Comparison of ENCODE assay signal across 9 mouse cellular contexts in the genomic region with DNA sequence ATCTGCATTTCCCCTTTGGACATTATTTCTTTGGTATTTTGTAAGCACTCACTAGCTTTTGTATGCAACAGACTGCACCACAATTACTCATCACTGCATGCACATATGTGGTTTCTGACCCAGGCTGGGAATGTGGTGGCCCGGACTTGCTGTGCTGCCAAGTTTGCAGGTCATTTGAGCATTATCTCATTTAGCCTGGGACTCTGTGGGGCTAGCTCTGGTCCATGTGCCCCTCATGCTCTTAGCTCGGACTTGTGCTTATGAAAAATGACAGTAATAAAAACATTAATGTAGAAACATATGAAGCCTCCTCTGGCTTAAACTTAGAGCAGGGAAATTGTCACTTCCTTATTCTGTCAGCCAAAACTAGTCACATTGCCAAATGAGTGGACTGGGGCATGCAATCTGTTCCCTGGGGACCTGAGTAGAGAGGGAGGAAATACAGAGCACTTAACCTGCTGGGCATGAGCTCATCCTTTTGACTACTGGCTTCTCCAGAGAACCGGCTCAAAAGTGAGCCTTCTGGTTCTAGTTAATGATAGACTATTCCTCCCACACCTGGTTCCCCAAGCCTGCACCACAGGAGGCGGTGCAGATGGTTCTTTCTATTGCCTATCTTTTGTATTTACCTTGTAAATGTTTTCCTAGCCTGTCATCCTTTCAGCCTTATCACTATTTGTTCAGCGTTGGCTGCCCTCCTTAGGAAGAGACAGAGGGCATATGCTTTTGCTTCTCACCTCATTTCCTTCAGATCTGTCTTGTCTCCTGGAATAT. TPM values are rescaled to one million over a fixed set of nuclear protein-coding genes. Genes with fewer than 3 reads are reported as not detected.
DNase-seq lines count a peak whose midpoint lies in the region; ATAC-seq and TF ChIP-seq lines count a peak whose summit lies in the region.
"Had no signal": no experiment of that assay in that cellular context is flagged by ENCODE, and none has a peak within 500 bp of the region (broad histone marks: within the 10 kb centered on the region; RNA-seq: fewer than 3 reads in every experiment).

No protein-coding gene starts in this region.

- no peak overlapping the region for H3K27ac ChIP-seq in neural tube, embryonic 14.5 days (ENCODE audit: low read depth, low read length)
- H3K27ac ChIP-seq in lung, postnatal 0 days (ENCODE audit: low read length): no peak overlapping the region; the same call in 1 of the 2 replicates
- H3K27ac ChIP-seq in stomach, postnatal 0 days (replicated peaks): peak overlapping the region; percentile 65; the same call in 1 of the 2 replicates
- H3K27ac ChIP-seq in midbrain, embryonic 11.5 days (ENCODE audit: low read depth, low read length): no peak overlapping the region
- H3K27ac ChIP-seq: embryonic facial prominence, embryonic 13.5 days had no signal

- H3K4me3 ChIP-seq in neural tube, embryonic 14.5 days (ENCODE audit: low read depth, low read length): no peak overlapping the region
- H3K4me3 ChIP-seq in lung, postnatal 0 days (ENCODE audit: low read depth, low read length): no peak overlapping the region
- no peak overlapping the region for H3K4me3 ChIP-seq in stomach, postnatal 0 days (ENCODE audit: low read depth, low read length)
- no peak overlapping the region for H3K4me3 ChIP-seq in midbrain, embryonic 11.5 days (ENCODE audit: low read depth, low read length)
- H3K4me3 ChIP-seq: embryonic facial prominence, embryonic 13.5 days had no signal

- H3K9ac ChIP-seq in neural tube, embryonic 14.5 days (replicated peaks; ENCODE audit: low read depth, low read length): no peak overlapping the region
- no peak overlapping the region for H3K9ac ChIP-seq in lung, postnatal 0 days (replicated peaks; ENCODE audit: low read depth)
- no peak overlapping the region for H3K9ac ChIP-seq in stomach, postnatal 0 days (ENCODE audit: low read length)
- H3K9ac ChIP-seq in midbrain, embryonic 11.5 days (ENCODE audit: low read length): no peak overlapping the region
- H3K9ac ChIP-seq: embryonic facial prominence, embryonic 13.5 days had no signal

- no peaks in the 10 kb centered on the region for H3K27me3 ChIP-seq in neural tube, embryonic 14.5 days (ENCODE audit: control insufficient read depth, insufficient read depth, low read length)
- no peaks in the 10 kb centered on the region for H3K27me3 ChIP-seq in lung, postnatal 0 days (replicated peaks; ENCODE audit: insufficient read depth, low read length)
- no peaks in the 10 kb centered on the region for H3K27me3 ChIP-seq in stomach, postnatal 0 days (ENCODE audit: control insufficient read depth, insufficient read depth, low read length)
- no peaks in the 10 kb centered on the region for H3K27me3 ChIP-seq in midbrain, embryonic 11.5 days (ENCODE audit: control insufficient read depth, insufficient read depth, low read length)
- H3K27me3 ChIP-seq: embryonic facial prominence, embryonic 13.5 days had no signal

- 63% methylated on average over 5 of the region's 5 CpGs for WGBS in neural tube, embryonic 14.5 days
- WGBS in lung, postnatal 0 days: 26% methylated on average over 5 of the region's 5 CpGs
- WGBS in stomach, postnatal 0 days: 37% methylated on average over 5 of the region's 5 CpGs
- 77% methylated on average over 5 of the region's 5 CpGs for WGBS in midbrain, embryonic 11.5 days

- peaks cover 8% of the 10 kb centered on the region; the same call in 1 of the 2 replicates for H3K36me3 ChIP-seq in neural tube, embryonic 14.5 days (ENCODE audit: control insufficient read depth, insufficient read depth, low read length)
- H3K36me3 ChIP-seq in lung, postnatal 0 days (ENCODE audit: insufficient read depth, low read length): peaks cover 12% of the 10 kb centered on the region; the same call in 1 of the 2 replicates
- no peaks in the 10 kb centered on the region; the same call in 1 of the 2 replicates for H3K36me3 ChIP-seq in stomach, postnatal 0 days (ENCODE audit: control insufficient read depth, insufficient read depth, low read length)
- 0 out of 2 replicates have a peak, but pooled peaks cover 2% of the 10 kb centered on the region for H3K36me3 ChIP-seq in midbrain, embryonic 11.5 days (ENCODE audit: control insufficient read depth, insufficient read depth, low read length)

- no peaks in the 10 kb centered on the region for H3K9me3 ChIP-seq in neural tube, embryonic 14.5 days (ENCODE audit: control insufficient read depth, low read length)
- H3K9me3 ChIP-seq in lung, postnatal 0 days (ENCODE audit: low read length): no peaks in the 10 kb centered on the region
- no peaks in the 10 kb centered on the region for H3K9me3 ChIP-seq in stomach, postnatal 0 days (ENCODE audit: control insufficient read depth, low read length)
- H3K9me3 ChIP-seq in midbrain, embryonic 11.5 days (ENCODE audit: control insufficient read depth, low read length): no peaks in the 10 kb centered on the region
- H3K9me3 ChIP-seq: embryonic facial prominence, embryonic 13.5 days had no signal

- H3K4me2 ChIP-seq in neural tube, embryonic 14.5 days (ENCODE audit: low read depth, low read length): no peak overlapping the region
- no peak overlapping the region for H3K4me2 ChIP-seq in lung, postnatal 0 days (replicated peaks; ENCODE audit: low read depth, low read length)
- no peak overlapping the region for H3K4me2 ChIP-seq in stomach, postnatal 0 days (replicated peaks; ENCODE audit: low read depth)
- no peak overlapping the region for H3K4me2 ChIP-seq in midbrain, embryonic 11.5 days
- H3K4me2 ChIP-seq: embryonic facial prominence, embryonic 13.5 days had no signal

- no peak for TF ChIP-seq EP300 in lung, postnatal 0 days (IDR thresholded peaks at IDR 0.05)
- TF ChIP-seq EP300 in stomach, postnatal 0 days (optimal IDR thresholded peaks at IDR 0.05): no peak

- TF ChIP-seq CTCF in lung, postnatal 0 days (IDR thresholded peaks at IDR 0.05): no peak
- TF ChIP-seq CTCF in stomach, postnatal 0 days (IDR thresholded peaks at IDR 0.05; ENCODE audit: low read depth): no peak; the same call in 1 of the 2 replicates

- ATAC-seq in neural tube, embryonic 14.5 days (ENCODE audit: low read depth): peak; percentile 54; the same call in 1 of the 2 replicates
- peak; percentile 84 for ATAC-seq in lung, postnatal 0 days
- peak; percentile 94 for ATAC-seq in stomach, postnatal 0 days (ENCODE audit: low FRiP score, low TSS enrichment)
- ATAC-seq in midbrain, embryonic 11.5 days (ENCODE audit: low FRiP score): no peak

- no peak for DNase-seq in neural tube, embryonic 10.5 days (ENCODE audit: extremely low spot score, low spot score)
- DNase-seq in cerebellum, adult 8-10 months: peak; percentile 73
- peak; percentile 11 to 51 for DNase-seq in kidney, adult 8-10 months
- peak; percentile 77 for DNase-seq in lung, postnatal 0 days (ENCODE audit: low spot score)
- DNase-seq in stomach, postnatal 0 days (ENCODE audit: low spot score): peak; percentile 64
- DNase-seq in midbrain, embryonic 11.5 days (ENCODE audit: low spot score, missing footprints): no peak
- no peak for DNase-seq in right cerebral cortex, adult 18-20 months

- no peaks in the 10 kb centered on the region for H3K4me1 ChIP-seq in neural tube, embryonic 14.5 days (ENCODE audit: control insufficient read depth, insufficient read depth, low read length)
- no peaks in the 10 kb centered on the region; the same call in 1 of the 2 replicates for H3K4me1 ChIP-seq in lung, postnatal 0 days (ENCODE audit: insufficient read depth, low read depth, low read length)
- H3K4me1 ChIP-seq in stomach, postnatal 0 days (replicated peaks; ENCODE audit: control insufficient read depth, insufficient read depth): 0 out of 2 replicates have a peak, but pooled peaks cover 2% of the 10 kb centered on the region
- no peaks in the 10 kb centered on the region for H3K4me1 ChIP-seq in midbrain, embryonic 11.5 days (ENCODE audit: control insufficient read depth, insufficient read depth, low read length)

RNA-seq across cellular contexts. Expression of gene Mrpl1, which starts 12.7 kb away (rescaled TPM):
- 17.7 and 19.5 TPM in 2 replicates for polyA plus RNA-seq in neural tube, embryonic 14.5 days (2014; fragmentation: Nextera tagmentation; extraction: Ambion mirVana)
- 10.9 and 11.5 TPM in 2 replicates for polyA plus RNA-seq in lung, postnatal 0 days (2015; fragmentation: Nextera tagmentation; extraction: Ambion mirVana)
- 18.4 and 18.9 TPM in 2 replicates for polyA plus RNA-seq in stomach, postnatal 0 days (2015; fragmentation: Nextera tagmentation; extraction: Ambion mirVana)
- 22.4 and 26.3 TPM in 2 replicates for polyA plus RNA-seq in midbrain, embryonic 11.5 days (2014; fragmentation: Nextera tagmentation; extraction: Ambion mirVana)

RNA-seq across cellular contexts. Expression of gene Cnot6l, which starts 58.0 kb away (rescaled TPM):
- polyA plus RNA-seq in neural tube, embryonic 14.5 days (2014; fragmentation: Nextera tagmentation; extraction: Ambion mirVana): 17.9 and 20.0 TPM in 2 replicates
- polyA plus RNA-seq in lung, postnatal 0 days (2015; fragmentation: Nextera tagmentation; extraction: Ambion mirVana): 29.5 and 30.6 TPM in 2 replicates
- polyA plus RNA-seq in stomach, postnatal 0 days (2015; fragmentation: Nextera tagmentation; extraction: Ambion mirVana): 19.8 and 22.9 TPM in 2 replicates
- polyA plus RNA-seq in midbrain, embryonic 11.5 days (2014; fragmentation: Nextera tagmentation; extraction: Ambion mirVana): 9.1 and 10.6 TPM in 2 replicates

Comparison
In these comparisons a context has a peak if more than half of its experiments do, and no peak if none do; other contexts are left out.
1. DNase-seq: peak in cerebellum, adult 8-10 months (single experiment), kidney, adult 8-10 months (2 of 2), lung, postnatal 0 days (single experiment) and stomach, postnatal 0 days (single experiment); none in neural tube, embryonic 10.5 days (single experiment), midbrain, embryonic 11.5 days (single experiment) and right cerebral cortex, adult 18-20 months (single experiment).